Mouse (Mus musculus) CH12.LX (cell line): Measurements from ENCODE around the gene U2af1. TPM values are rescaled to one million over a fixed set of nuclear protein-coding genes. Genes with fewer than 3 reads are reported as not detected.

Source experiments
- DNase-seq: peaks from one replicate; pipeline ENCODE4 v3.0.0-alpha.2; 2013; ENCODE audit errors: extremely low read depth
- H3K27ac ChIP-seq: 2 replicates; pipeline ENCODE4 v1.5.1; 2012; ENCODE audit warnings: low read depth, mild to moderate bottlenecking, control low read depth, moderate library complexity; ENCODE audit not compliant: insufficient read depth
- H3K27me3 ChIP-seq: replicated peaks from 2 replicates; pipeline ENCODE3; 2012; ENCODE audit warnings: inconsistent platforms
- H3K36me3 ChIP-seq, 2 experiments: replicated peaks in 1 of 2; 2 replicates each; pipeline versions ENCODE3 to v1.6.1; 2012; ENCODE audit warnings: inconsistent platforms in 1 of 2, low read length in 1 of 2, mild to moderate bottlenecking in 1 of 2, mixed read lengths in 1 of 2, moderate library complexity in 1 of 2; ENCODE audit not compliant: control insufficient read depth in 1 of 2, insufficient read depth in 1 of 2
- H3K4me1 ChIP-seq, 2 experiments: 2 replicates each; pipeline ENCODE4 v1.6.1; 2012; ENCODE audit warnings: inconsistent platforms in 1 of 2, moderate library complexity in 1 of 2; ENCODE audit not compliant: insufficient read depth in 2 of 2, control insufficient read depth in 1 of 2
- H3K4me2 ChIP-seq: 2 replicates; pipeline ENCODE4 v1.6.1; 2012; ENCODE audit warnings: low read depth, mild to moderate bottlenecking, control low read depth; ENCODE audit not compliant: poor library complexity, insufficient read depth, severe bottlenecking
- H3K4me3 ChIP-seq, 3 experiments: fragments of 150-350 bp in 1 of 3; sonication (generic) in 1 of 3; replicated peaks in 1 of 3; 2 replicates each; pipeline versions ENCODE3 to v1.5.1; 2011 to 2012; ENCODE audit warnings: low read depth in 2 of 3, low read length in 2 of 3, mild to moderate bottlenecking in 2 of 3, moderate library complexity in 2 of 3, control low read depth in 1 of 3, improper control_type of control experiment in 1 of 3, inconsistent platforms in 1 of 3, mixed read lengths in 1 of 3; ENCODE audit not compliant: poor library complexity in 1 of 3
- H3K79me2 ChIP-seq: replicated peaks from 2 replicates; pipeline ENCODE4 v1.6.1; 2012; ENCODE audit warnings: mild to moderate bottlenecking, moderate library complexity; ENCODE audit not compliant: control insufficient read depth, poor library complexity, insufficient read depth, severe bottlenecking; ENCODE audit errors: extremely low read depth
- H3K9ac ChIP-seq: 2 replicates; pipeline ENCODE4 v1.6.1; 2012; ENCODE audit warnings: low read depth, mild to moderate bottlenecking, control low read depth, moderate library complexity; ENCODE audit not compliant: insufficient read depth
- H3K9me3 ChIP-seq: replicated peaks from 2 replicates; pipeline ENCODE3; 2012; ENCODE audit warnings: low read length, inconsistent platforms, mixed read lengths
- BHLHE40 ChIP-seq: IDR thresholded peaks from 2 replicates; pipeline ENCODE4 v1.6.1; 2011; ENCODE audit warnings: mild to moderate bottlenecking, low read depth, low read length, improper control_type of control experiment
- ELF1 ChIP-seq: IDR thresholded peaks from 2 replicates; pipeline ENCODE4 v1.6.1; 2014; ENCODE audit warnings: low read depth, mild to moderate bottlenecking, inconsistent platforms, low read length, improper control_type of control experiment
- JUND ChIP-seq: conservative IDR thresholded peaks from 2 replicates; pipeline ENCODE4 v1.6.1; 2011; ENCODE audit warnings: low read depth, low read length, improper control_type of control experiment
- MAX ChIP-seq: IDR thresholded peaks from 2 replicates; pipeline ENCODE4 v1.6.1; 2011; ENCODE audit warnings: low read length, improper control_type of control experiment
- MAZ ChIP-seq: IDR thresholded peaks from 2 replicates; pipeline ENCODE4 v1.6.1; 2012; ENCODE audit warnings: low read depth, mild to moderate bottlenecking, inconsistent platforms, low read length, improper control_type of control experiment, moderate library complexity
- MXI1 ChIP-seq: IDR thresholded peaks from 2 replicates; pipeline ENCODE4 v1.6.1; 2011; ENCODE audit warnings: mild to moderate bottlenecking, low read depth, low read length, improper control_type of control experiment
- NRF1 ChIP-seq: IDR thresholded peaks from 2 replicates; pipeline ENCODE4 v1.6.1; 2014; ENCODE audit warnings: low read depth, mild to moderate bottlenecking, inconsistent platforms, low read length, improper control_type of control experiment, moderate library complexity
- PAX5 ChIP-seq: IDR thresholded peaks from 2 replicates; pipeline ENCODE4 v1.6.1; 2012; ENCODE audit warnings: low read length, inconsistent platforms, mixed read lengths
- POLR2A ChIP-seq: IDR thresholded peaks from 2 replicates; pipeline ENCODE4 v1.6.1; 2011; ENCODE audit warnings: low read depth, mild to moderate bottlenecking, improper control_type of control experiment, low read length
- RAD21 ChIP-seq: IDR thresholded peaks from 2 replicates; pipeline ENCODE4 v1.6.1; 2011; ENCODE audit warnings: low read depth, mild to moderate bottlenecking, low read length, improper control_type of control experiment, moderate library complexity
- SIN3A ChIP-seq: IDR thresholded peaks from 2 replicates; pipeline ENCODE4 v1.6.1; 2012; ENCODE audit warnings: low read length, improper control_type of control experiment, inconsistent platforms
- ZC3H11A ChIP-seq: IDR thresholded peaks from 2 replicates; pipeline ENCODE4 v1.6.1; 2012; ENCODE audit warnings: low read depth, mild to moderate bottlenecking, inconsistent platforms, low read length, improper control_type of control experiment
- ZKSCAN1 ChIP-seq: IDR thresholded peaks from 2 replicates; pipeline ENCODE4 v1.6.1; 2012; ENCODE audit warnings: low read depth, inconsistent platforms, low read length, improper control_type of control experiment, borderline replicate concordance
- ZMIZ1 ChIP-seq: IDR thresholded peaks from 2 replicates; pipeline ENCODE4 v1.6.1; 2012; ENCODE audit warnings: low read depth, mild to moderate bottlenecking, inconsistent platforms, low read length, improper control_type of control experiment
- dilution Hi-C: fragments of 300-500 bp; cut with MboI; formaldehyde crosslinking; loops from 2 replicates; pipeline ENCODE4 v1.14.3; 2020; ENCODE audit warnings: low sequenced_read_pairs; ENCODE audit not compliant: extremely low pct_unique_long_range_greater_than_20kb, extremely low pct_ligation_motif_present
- in situ Hi-C: fragments of 300-500 bp; cut with MboI; formaldehyde crosslinking; loops from 3 replicates; pipeline ENCODE4 v1.14.3; 2019; ENCODE audit warnings: low sequenced_read_pairs, low pct_ligation_motif_present, low pct_unique_long_range_greater_than_20kb, mixed read lengths
- polyA plus RNA-seq: library from polyadenylated mRNA; unstranded; fragments of >175 nt; gene quantifications from 2 replicates; pipeline ENCODE4 v1.2.1, GENCODE M21; 2012; ENCODE audit warnings: low read depth; ENCODE audit not compliant: insufficient read length
- total RNA-seq, 2 experiments: library from RNA; depleted of rRNA; stranded (reverse); fragments of 300-350 nt in 1 of 2; fragments of >200 nt in 1 of 2; gene quantifications; 2 replicates each; pipeline ENCODE4 v1.2.3; 2012 to 2014

U2af1 gene
- total and polyA plus RNA-seq, 3 experiments = 141 to 391 (median 269) TPM

- Histone ChIP-seq H3K36me3 (peaks cover 70 to 80% of the 10 kb centered on the region in 2 experiments), H3K4me3 (no peak overlapping the region), H3K79me2 (peaks cover 55% of the 10 kb centered on the region), H3K9me3 (no peaks in the 10 kb centered on the region), H3K27me3 (no peaks in the 10 kb centered on the region), H3K4me2 (no peak overlapping the region), H3K27ac (no peak overlapping the region), H3K9ac (no peak overlapping the region), H3K4me1 (peaks cover 0 to 24% of the 10 kb centered on the region in 2 experiments; a peak in 2 of 4 replicates)
- in situ Hi-C loops = no loop called here
- no peak for DNase-seq
- TF ChIP-seq ELF1 = no peak
- no peak for TF ChIP-seq PAX5
- no peak for TF ChIP-seq POLR2A
- TF ChIP-seq MAZ = no peak
- TF ChIP-seq RAD21 = no peak
- no peak for TF ChIP-seq MXI1
- TF ChIP-seq BHLHE40 = no peak
- TF ChIP-seq ZMIZ1 = no peak
- no peak for TF ChIP-seq SIN3A
- no peak for TF ChIP-seq ZKSCAN1
- TF ChIP-seq ZC3H11A = no peak
- TF ChIP-seq JUND = no peak
- dilution Hi-C loops = no loop called here
These were observed 5.4 kb downstream of the U2af1 start for GRCm38 (mm10) chr17:31653277-31653676.

GRCm38 (mm10) chr17:31652152-31652551, 6.5 kb downstream of the U2af1 start:
- Histone ChIP-seq H3K79me2 (peaks cover 43% of the 10 kb centered on the region), H3K36me3 (peaks cover 81 to 92% of the 10 kb centered on the region in 2 experiments), H3K4me3 (no peak overlapping the region), H3K4me2 (no peak overlapping the region), H3K27me3 (no peaks in the 10 kb centered on the region), H3K27ac (no peak overlapping the region), H3K4me1 (peaks cover 0 to 21% of the 10 kb centered on the region in 2 experiments; a peak in 2 of 4 replicates), H3K9me3 (no peaks in the 10 kb centered on the region), H3K9ac (no peak overlapping the region)
- dilution Hi-C loops (no loop called here), in situ Hi-C loops (no loop called here)
- TF ChIP-seq NRF1 = no peak
- no peak for TF ChIP-seq MAX
- no peak for DNase-seq
